Mouse (Mus musculus): ENCODE measurements at regions not wholly inside any gene's neighbourhood (a gene's known extent, or its start where the extent isn't known, plus 50 kb on each side); places are given as distances from the start of the nearest gene placed in this dataset.
A peak's percentile ranks its signal among the peaks of the same experiment; 100 is the strongest.

DNA sequence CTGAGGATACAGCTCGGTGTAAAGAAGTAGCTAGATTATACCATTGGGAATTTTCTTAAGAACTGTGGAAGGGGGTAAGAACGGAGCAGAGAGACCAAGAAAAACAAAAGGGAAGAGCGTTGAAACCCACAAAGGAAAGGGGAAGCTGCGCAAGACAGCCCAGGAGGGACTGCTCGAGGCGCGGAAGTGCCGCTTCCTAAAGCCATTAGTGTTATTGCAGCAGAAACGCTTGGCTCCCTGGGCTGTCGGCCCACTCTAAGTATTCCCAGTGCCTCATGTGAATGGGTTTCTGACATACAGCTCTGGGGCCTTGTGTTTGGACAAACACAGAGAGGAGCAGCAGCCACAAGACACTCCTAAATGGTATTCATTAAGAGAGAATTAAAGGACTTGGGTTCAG is 131.6 kb downstream of the Ets2 start:
- H3K27ac ChIP-seq (replicated peaks; ENCODE audit: insufficient read depth, low read depth, low read length) = no peak overlapping the region
- no peaks in the 10 kb centered on the region for H3K79me2 ChIP-seq (ENCODE audit: control insufficient read depth, insufficient read depth, low read length)
- no peak overlapping the region for H3K4me3 ChIP-seq (ENCODE audit: insufficient read depth, low read depth, low read length)
- H3K4me1 ChIP-seq (ENCODE audit: control insufficient read depth, insufficient read depth, low read length) = no peaks in the 10 kb centered on the region
- H3K27me3 ChIP-seq (ENCODE audit: control insufficient read depth, insufficient read depth, low read length) = no peaks in the 10 kb centered on the region
- TF ChIP-seq POLR2A (IDR thresholded peaks at IDR 0.05; ENCODE audit: extremely low read depth, insufficient read depth, low read length) (no peak), CTCF (IDR thresholded peaks at IDR 0.05; ENCODE audit: low read depth, low read length) (no peak)
- 77% methylated on average over 10 of the region's 10 CpGs for WGBS
- H3K9ac ChIP-seq (ENCODE audit: low read depth, low read length) = no peak overlapping the region
- no peaks in the 10 kb centered on the region for H3K36me3 ChIP-seq (ENCODE audit: control insufficient read depth, insufficient read depth, low read length)
- peak; percentile 5 for DNase-seq (ENCODE audit: extremely low read depth, low read depth, low spot score)

DNA sequence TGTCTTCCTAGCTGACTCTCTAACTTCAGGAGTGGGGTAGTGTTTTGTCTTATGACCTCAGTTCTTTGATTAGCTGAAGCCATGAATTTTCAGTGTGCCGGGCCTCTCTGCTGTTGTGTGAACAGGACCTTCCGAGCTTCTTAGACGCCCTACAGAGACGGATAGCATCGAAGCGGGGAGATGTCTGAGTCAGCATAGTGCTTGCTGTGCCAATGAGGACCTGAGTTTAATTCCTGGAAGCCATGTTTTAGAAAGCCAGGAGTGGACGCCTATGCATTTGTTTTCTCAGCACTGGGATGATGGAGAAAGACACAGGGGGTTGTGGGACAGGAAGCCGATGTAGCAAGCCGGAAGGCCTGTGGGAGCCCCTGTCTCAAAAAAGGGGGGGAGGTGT is 130.5 kb downstream of the Ets2 start:
- 0 out of 2 replicates have a peak overlapping the region, but pooled peaks have one; percentile 5 for H3K27ac ChIP-seq (replicated peaks; ENCODE audit: insufficient read depth, low read depth, low read length)
- TF ChIP-seq POLR2A (IDR thresholded peaks at IDR 0.05; ENCODE audit: extremely low read depth, insufficient read depth, low read length) = no peak
- no peak for TF ChIP-seq CTCF (IDR thresholded peaks at IDR 0.05; ENCODE audit: low read depth, low read length)

DNA sequence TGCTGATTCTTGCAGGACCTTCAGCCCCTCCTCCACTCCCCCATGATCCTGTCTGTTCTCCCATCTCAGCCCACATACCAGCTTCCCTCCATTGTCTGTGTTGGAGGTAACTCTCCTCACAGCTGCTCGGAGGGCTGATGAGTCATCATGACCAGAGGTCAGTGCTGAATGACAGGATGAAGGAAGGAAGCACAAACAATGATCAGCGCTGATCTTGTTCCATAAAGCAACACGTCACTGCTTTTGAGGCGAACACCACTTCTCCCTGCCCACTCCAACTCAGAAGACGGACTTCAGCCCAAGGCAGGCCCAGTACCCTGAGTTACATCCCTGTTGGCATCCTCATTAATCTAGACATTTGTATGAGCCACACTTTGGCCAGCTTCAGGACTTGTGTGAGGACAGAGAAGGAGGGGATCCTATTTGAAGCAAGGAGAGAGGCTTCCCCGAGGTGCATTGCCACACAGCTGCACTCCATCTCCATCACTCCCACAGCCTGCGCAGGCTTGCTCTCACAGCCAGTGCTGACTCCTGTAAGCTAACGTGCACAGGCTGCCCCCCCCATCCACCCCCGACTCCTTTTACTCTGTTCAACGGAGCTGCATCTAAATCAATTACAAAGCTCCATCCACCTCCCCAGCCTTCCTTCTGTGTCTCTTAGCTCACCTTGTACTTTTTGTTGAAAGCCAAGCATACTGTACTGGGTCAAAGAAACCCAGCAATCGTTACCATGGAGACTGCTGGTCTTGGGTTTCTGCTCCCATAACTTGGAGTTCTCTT is 129.9 kb downstream of the Ets2 start:
- Histone ChIP-seq H3K79me2 (ENCODE audit: control insufficient read depth, insufficient read depth, low read length) (no peaks in the 10 kb centered on the region), H3K27me3 (ENCODE audit: control insufficient read depth, insufficient read depth, low read length) (no peaks in the 10 kb centered on the region), H3K4me3 (ENCODE audit: insufficient read depth, low read depth, low read length) (no peak overlapping the region), H3K9ac (ENCODE audit: low read depth, low read length) (no peak overlapping the region), H3K4me1 (ENCODE audit: control insufficient read depth, insufficient read depth, low read length) (no peaks in the 10 kb centered on the region), H3K27ac (replicated peaks; ENCODE audit: insufficient read depth, low read depth, low read length) (peak overlapping the region; percentile 5; the same call in 1 of the 2 replicates), H3K36me3 (ENCODE audit: control insufficient read depth, insufficient read depth, low read length) (no peaks in the 10 kb centered on the region)
- TF ChIP-seq POLR2A (IDR thresholded peaks at IDR 0.05; ENCODE audit: extremely low read depth, insufficient read depth, low read length) (no peak), CTCF (IDR thresholded peaks at IDR 0.05; ENCODE audit: low read depth, low read length) (no peak)
- DNase-seq (ENCODE audit: extremely low read depth, low read depth, low spot score) = peak; percentile 34
- 60% methylated on average over 11 of the region's 11 CpGs for WGBS

More for the DNA sequence above, 130.5 kb downstream of the Ets2 start:
- no peaks in the 10 kb centered on the region for H3K4me1 ChIP-seq (ENCODE audit: control insufficient read depth, insufficient read depth, low read length)
- H3K9ac ChIP-seq (ENCODE audit: low read depth, low read length) = no peak overlapping the region
- no peaks in the 10 kb centered on the region for H3K27me3 ChIP-seq (ENCODE audit: control insufficient read depth, insufficient read depth, low read length)
- 85% methylated on average over 9 of the region's 9 CpGs for WGBS
- DNase-seq (ENCODE audit: extremely low read depth, low read depth, low spot score) = no peak
- no peak overlapping the region for H3K4me3 ChIP-seq (ENCODE audit: insufficient read depth, low read depth, low read length)
- H3K79me2 ChIP-seq (ENCODE audit: control insufficient read depth, insufficient read depth, low read length) = no peaks in the 10 kb centered on the region
- H3K36me3 ChIP-seq (ENCODE audit: control insufficient read depth, insufficient read depth, low read length) = no peaks in the 10 kb centered on the region

DNA sequence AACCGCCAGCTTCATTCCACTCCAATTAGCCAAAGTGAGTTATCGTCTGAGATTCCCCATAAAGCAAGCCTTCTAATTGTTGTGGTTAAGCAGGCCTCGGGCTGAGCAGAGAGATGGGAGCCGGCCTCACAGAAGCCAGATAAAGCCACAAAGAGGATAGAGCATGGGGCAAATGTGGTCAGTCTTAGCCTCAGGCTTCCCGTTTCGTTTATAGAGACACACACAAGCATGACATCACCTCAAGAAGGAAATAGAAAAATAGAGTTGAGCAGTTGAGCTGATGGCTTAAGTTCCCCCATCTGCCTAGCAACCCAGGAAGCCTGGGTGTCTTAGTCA is 125.5 kb downstream of the Ets2 start:
- Histone ChIP-seq H3K79me2 (ENCODE audit: control insufficient read depth, insufficient read depth, low read length) (no peaks in the 10 kb centered on the region), H3K36me3 (ENCODE audit: control insufficient read depth, insufficient read depth, low read length) (no peaks in the 10 kb centered on the region), H3K27me3 (ENCODE audit: control insufficient read depth, insufficient read depth, low read length) (no peaks in the 10 kb centered on the region), H3K4me3 (ENCODE audit: insufficient read depth, low read depth, low read length) (no peak overlapping the region), H3K27ac (replicated peaks; ENCODE audit: insufficient read depth, low read depth, low read length) (no peak overlapping the region), H3K9ac (ENCODE audit: low read depth, low read length) (no peak overlapping the region), H3K4me1 (ENCODE audit: control insufficient read depth, insufficient read depth, low read length) (peaks cover 4% of the 10 kb centered on the region; the same call in 1 of the 2 replicates)
- 82% methylated on average over 6 of the region's 6 CpGs for WGBS
- TF ChIP-seq CTCF (IDR thresholded peaks at IDR 0.05; ENCODE audit: low read depth, low read length) (no peak), POLR2A (IDR thresholded peaks at IDR 0.05; ENCODE audit: extremely low read depth, insufficient read depth, low read length) (no peak)
- peak; percentile 42 for DNase-seq (ENCODE audit: extremely low read depth, low read depth, low spot score)

DNA sequence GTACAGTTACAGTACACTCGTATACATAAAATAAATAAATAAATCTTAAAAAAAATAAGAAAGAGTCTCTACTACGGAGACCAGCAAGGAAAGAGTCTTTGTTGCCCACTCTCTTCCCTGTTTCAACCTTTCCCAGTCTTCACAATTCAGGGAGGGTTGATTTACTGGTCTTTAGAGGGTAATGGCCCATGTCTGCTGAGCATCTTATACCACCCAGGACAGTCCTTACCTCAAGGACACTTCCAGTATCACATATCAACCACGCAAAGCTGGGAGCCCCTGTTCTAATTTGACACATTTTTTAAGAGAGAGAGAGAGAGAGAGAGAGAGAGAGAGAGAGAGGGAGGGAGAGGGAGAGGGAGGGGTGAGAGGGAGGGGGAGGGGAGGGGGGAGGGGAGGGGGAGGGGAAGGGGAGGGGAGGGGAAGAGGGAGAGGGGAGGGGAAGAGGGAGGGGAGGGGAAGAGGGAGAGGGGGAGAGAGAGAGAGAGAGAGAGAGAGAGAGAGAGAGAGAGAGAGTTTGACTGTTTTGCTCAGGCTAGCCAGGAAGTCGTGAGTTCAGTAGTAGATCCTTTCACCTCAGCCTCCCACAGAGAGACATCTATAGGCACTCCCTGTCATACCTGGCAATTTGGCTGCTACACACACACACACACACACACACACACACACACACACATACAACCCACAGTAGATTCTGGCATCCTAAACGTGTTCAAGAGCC is 125.0 kb downstream of the Ets2 start:
- DNase-seq (ENCODE audit: extremely low read depth, low read depth, low spot score) = no peak
- Histone ChIP-seq H3K36me3 (ENCODE audit: control insufficient read depth, insufficient read depth, low read length) (no peaks in the 10 kb centered on the region), H3K4me3 (ENCODE audit: insufficient read depth, low read depth, low read length) (no peak overlapping the region), H3K27me3 (ENCODE audit: control insufficient read depth, insufficient read depth, low read length) (no peaks in the 10 kb centered on the region), H3K79me2 (ENCODE audit: control insufficient read depth, insufficient read depth, low read length) (no peaks in the 10 kb centered on the region), H3K9ac (ENCODE audit: low read depth, low read length) (no peak overlapping the region), H3K27ac (replicated peaks; ENCODE audit: insufficient read depth, low read depth, low read length) (no peak overlapping the region), H3K4me1 (ENCODE audit: control insufficient read depth, insufficient read depth, low read length) (peaks cover 4% of the 10 kb centered on the region; the same call in 1 of the 2 replicates)
- 91% methylated on average over 5 of the region's 5 CpGs for WGBS
- TF ChIP-seq POLR2A (IDR thresholded peaks at IDR 0.05; ENCODE audit: extremely low read depth, insufficient read depth, low read length) = no peak
- TF ChIP-seq CTCF (IDR thresholded peaks at IDR 0.05; ENCODE audit: low read depth, low read length) = no peak

DNA sequence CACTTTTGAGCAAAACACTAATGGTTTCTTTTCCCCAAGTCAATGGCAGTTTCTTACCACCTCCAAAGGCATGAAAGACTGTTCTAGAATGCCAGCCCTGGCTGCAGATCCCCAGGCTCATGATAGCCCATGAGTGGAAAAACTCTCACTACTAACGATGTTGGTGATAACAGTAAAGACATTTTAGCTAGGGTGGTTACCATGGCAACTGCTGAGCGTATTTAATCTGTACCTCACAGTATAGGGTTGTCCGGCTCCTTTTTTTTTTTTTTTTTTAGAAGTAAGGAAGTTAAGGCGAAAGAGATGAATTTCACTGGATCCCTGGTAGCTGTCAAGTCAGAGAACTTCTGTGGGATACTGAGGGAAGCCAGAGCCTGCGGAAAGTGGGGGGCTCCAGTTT is 123.8 kb downstream of the Ets2 start:
- TF ChIP-seq POLR2A (IDR thresholded peaks at IDR 0.05; ENCODE audit: extremely low read depth, insufficient read depth, low read length) (no peak), CTCF (IDR thresholded peaks at IDR 0.05; ENCODE audit: low read depth, low read length) (no peak)
- 78% methylated on average over 5 of the region's 5 CpGs for WGBS
- no peak for DNase-seq (ENCODE audit: extremely low read depth, low read depth, low spot score)
- H3K27ac ChIP-seq (replicated peaks; ENCODE audit: insufficient read depth, low read depth, low read length) = no peak overlapping the region
- H3K4me1 ChIP-seq (ENCODE audit: control insufficient read depth, insufficient read depth, low read length) = peaks cover 4% of the 10 kb centered on the region; the same call in 1 of the 2 replicates
- no peaks in the 10 kb centered on the region for H3K27me3 ChIP-seq (ENCODE audit: control insufficient read depth, insufficient read depth, low read length)
- H3K4me3 ChIP-seq (ENCODE audit: insufficient read depth, low read depth, low read length) = no peak overlapping the region
- no peaks in the 10 kb centered on the region for H3K36me3 ChIP-seq (ENCODE audit: control insufficient read depth, insufficient read depth, low read length)
- H3K79me2 ChIP-seq (ENCODE audit: control insufficient read depth, insufficient read depth, low read length) = no peaks in the 10 kb centered on the region
- H3K9ac ChIP-seq (ENCODE audit: low read depth, low read length) = no peak overlapping the region
